In genomic region chr2:139678275-139679140, GRCm38 (mm10) we compare ENCODE assay signal across 8 mouse cellular contexts. TPM values are rescaled to one million over a fixed set of nuclear protein-coding genes. Genes with fewer than 3 reads are reported as not detected.
DNase-seq lines count a peak whose midpoint lies in the region; ATAC-seq lines count a peak whose summit lies in the region.

No protein-coding gene starts in this region.

- peak overlapping the region; percentile 92 for H3K4me2 ChIP-seq in forebrain, embryonic 14.5 days (ENCODE audit: low read length)
- peak overlapping the region; percentile 89 for H3K4me2 ChIP-seq in heart, embryonic 16.5 days (ENCODE audit: low read depth, low read length)
- peak overlapping the region; percentile 74 for H3K4me2 ChIP-seq in liver, embryonic 12.5 days
- H3K4me2 ChIP-seq in neural tube, embryonic 13.5 days, result peak overlapping the region; percentile 100

- no peaks in the 10 kb centered on the region for H3K36me3 ChIP-seq in forebrain, embryonic 14.5 days (ENCODE audit: control insufficient read depth, insufficient read depth, low read length)
- no peaks in the 10 kb centered on the region for H3K36me3 ChIP-seq in heart, embryonic 16.5 days (ENCODE audit: control insufficient read depth, insufficient read depth)
- no peaks in the 10 kb centered on the region for H3K36me3 ChIP-seq in liver, embryonic 12.5 days
- no peaks in the 10 kb centered on the region for H3K36me3 ChIP-seq in neural tube, embryonic 13.5 days

- WGBS in forebrain, embryonic 14.5 days, result 1% methylated on average over 57 of the region's 84 CpGs
- WGBS in heart, embryonic 16.5 days, result under 1% methylated on average over 80 of the region's 84 CpGs
- WGBS in liver, embryonic 12.5 days (ENCODE audit: insufficient replicate concordance), result under 1% methylated on average over 77 of the region's 84 CpGs
- WGBS in neural tube, embryonic 13.5 days, result under 1% methylated on average over 79 of the region's 84 CpGs

- ATAC-seq in forebrain, embryonic 14.5 days, result peak; percentile 90
- peak; percentile 80 for ATAC-seq in heart, embryonic 16.5 days (replicated peaks; ENCODE audit: extremely low read depth, insufficient read depth, low FRiP score)
- peak; percentile 49 for ATAC-seq in liver, embryonic 12.5 days
- ATAC-seq in neural tube, embryonic 13.5 days (ENCODE audit: low read depth), result peak; percentile 93

- H3K9me3 ChIP-seq in forebrain, embryonic 14.5 days (replicated peaks; ENCODE audit: control insufficient read depth, low read length), result no peaks in the 10 kb centered on the region
- no peaks in the 10 kb centered on the region for H3K9me3 ChIP-seq in heart, embryonic 16.5 days (replicated peaks; ENCODE audit: control insufficient read depth, low read length)
- no peaks in the 10 kb centered on the region for H3K9me3 ChIP-seq in liver, embryonic 12.5 days (replicated peaks)
- H3K9me3 ChIP-seq in neural tube, embryonic 13.5 days, result no peaks in the 10 kb centered on the region

- peaks cover 21% of the 10 kb centered on the region for H3K27me3 ChIP-seq in forebrain, embryonic 14.5 days (replicated peaks; ENCODE audit: control insufficient read depth, insufficient read depth, low read length)
- H3K27me3 ChIP-seq in heart, embryonic 16.5 days (ENCODE audit: control insufficient read depth, insufficient read depth, low read length), result peaks cover 16% of the 10 kb centered on the region
- peaks cover 64% of the 10 kb centered on the region for H3K27me3 ChIP-seq in liver, embryonic 12.5 days (replicated peaks)
- H3K27me3 ChIP-seq in neural tube, embryonic 13.5 days, result peaks cover 29% of the 10 kb centered on the region

- H3K9ac ChIP-seq in forebrain, embryonic 14.5 days (ENCODE audit: low read length), result peak overlapping the region; percentile 75
- H3K9ac ChIP-seq in heart, embryonic 16.5 days (ENCODE audit: low read length), result peak overlapping the region; percentile 82
- H3K9ac ChIP-seq in liver, embryonic 12.5 days, result 0 out of 2 replicates have a peak overlapping the region, but pooled peaks have one; percentile 9
- H3K9ac ChIP-seq in neural tube, embryonic 13.5 days, result peak overlapping the region; percentile 93

- 0 out of 2 replicates have a peak overlapping the region, but pooled peaks have one; percentile 24 for H3K27ac ChIP-seq in forebrain, embryonic 14.5 days (ENCODE audit: low read depth, low read length)
- H3K27ac ChIP-seq in heart, embryonic 16.5 days (ENCODE audit: low read length), result peak overlapping the region; percentile 35; the same call in 1 of the 2 replicates
- H3K27ac ChIP-seq in liver, embryonic 12.5 days, result no peak overlapping the region
- peak overlapping the region; percentile 85 for H3K27ac ChIP-seq in neural tube, embryonic 13.5 days (replicated peaks)

- H3K4me3 ChIP-seq in forebrain, embryonic 14.5 days (ENCODE audit: low read depth, low read length), result peak overlapping the region; percentile 63
- H3K4me3 ChIP-seq in heart, embryonic 16.5 days (ENCODE audit: low read length), result peak overlapping the region; percentile 91
- peak overlapping the region; percentile 58 for H3K4me3 ChIP-seq in liver, embryonic 12.5 days
- H3K4me3 ChIP-seq in neural tube, embryonic 13.5 days, result peak overlapping the region; percentile 93

- peak; percentile 79 for DNase-seq in ES-CJ7 (ENCODE audit: low read depth, low spot score)
- DNase-seq in cerebellum, adult 11 months, result peak; percentile 54
- peak; percentile 80 for DNase-seq in forebrain, embryonic 14.5 days (ENCODE audit: low spot score)
- peak; percentile 64 for DNase-seq in kidney, postnatal 10 days
- DNase-seq in urinary bladder, postnatal 25 days (ENCODE audit: low spot score), result peak; percentile 21

- H3K4me1 ChIP-seq in forebrain, embryonic 14.5 days (ENCODE audit: control insufficient read depth, insufficient read depth, low read length), result peaks cover 9% of the 10 kb centered on the region; the same call in 1 of the 2 replicates
- peaks cover 6% of the 10 kb centered on the region for H3K4me1 ChIP-seq in heart, embryonic 16.5 days (ENCODE audit: control insufficient read depth, insufficient read depth, low read length)
- no peaks in the 10 kb centered on the region for H3K4me1 ChIP-seq in liver, embryonic 12.5 days
- peaks cover 19% of the 10 kb centered on the region for H3K4me1 ChIP-seq in neural tube, embryonic 13.5 days (replicated peaks)

RNA-seq across cellular contexts. Expression of gene Ism1, which starts 0.5 kb away (rescaled TPM):
- 0.32 and 0.50 TPM in 2 replicates for polyA plus RNA-seq in forebrain, embryonic 14.5 days (2014; fragmentation: Nextera tagmentation; extraction: Ambion mirVana)
- 0.62 and 0.89 TPM in 2 replicates for polyA plus RNA-seq in heart, embryonic 16.5 days (2015; fragmentation: Nextera tagmentation; extraction: Ambion mirVana)
- polyA plus RNA-seq in liver, embryonic 12.5 days (2016; fragmentation: Nextera tagmentation; extraction: Ambion mirVana), result 0.14 TPM in 2 replicates
- polyA plus RNA-seq in neural tube, embryonic 13.5 days (2015; fragmentation: Nextera tagmentation; extraction: Ambion mirVana), result 1.1 and 1.2 TPM in 2 replicates

Comparison
In these comparisons a context has a peak if more than half of its experiments do, and no peak if none do; other contexts are left out.
1. DNase-seq: peak in every context shown above with its lines; median percentile 80 in forebrain, embryonic 14.5 days; 79 in ES-CJ7; 64 in kidney, postnatal 10 days; 54 in cerebellum, adult 11 months; 21 in urinary bladder, postnatal 25 days.
2. H3K9ac ChIP-seq: peak in every context shown above with its lines; median percentile 93 in neural tube, embryonic 13.5 days; 82 in heart, embryonic 16.5 days; 75 in forebrain, embryonic 14.5 days; 9 in liver, embryonic 12.5 days.